Mouse (Mus musculus) midbrain, embryonic 12.5 days (tissue): ENCODE data around the gene Trpm3. TPM values are rescaled to one million over a fixed set of nuclear protein-coding genes. Genes with fewer than 3 reads are reported as not detected.

ENCODE experiments used
- ATAC-seq: fragments of 200-750 bp; cut with Nextera tagmentation; 2 replicates; pipeline ENCODE4 v1.8.0; 2017; ENCODE audit warnings: low read depth, moderate TSS enrichment, moderate library complexity; ENCODE audit not compliant: low FRiP score
- H3K27ac ChIP-seq: fragments of 300-500 bp; sonication (generic); replicated peaks from 2 replicates; pipeline ENCODE4 v1.5.1; 2016; ENCODE audit warnings: mild to moderate bottlenecking
- H3K27me3 ChIP-seq: fragments of 300-500 bp; sonication (generic); 2 replicates; pipeline ENCODE4 v1.6.1; 2016; ENCODE audit warnings: mild to moderate bottlenecking
- H3K36me3 ChIP-seq: fragments of 300-500 bp; sonication (generic); 2 replicates; pipeline ENCODE4 v1.6.1; 2016
- H3K4me1 ChIP-seq: fragments of 300-500 bp; sonication (generic); 2 replicates; pipeline ENCODE4 v1.6.1; 2016
- H3K4me2 ChIP-seq: fragments of 300-500 bp; sonication (generic); replicated peaks from 2 replicates; pipeline ENCODE4 v1.6.1; 2016; ENCODE audit warnings: mild to moderate bottlenecking, moderate library complexity
- H3K4me3 ChIP-seq: fragments of 300-500 bp; sonication (generic); 2 replicates; pipeline ENCODE4 v1.5.1; 2016; ENCODE audit warnings: mild to moderate bottlenecking
- H3K9ac ChIP-seq: fragments of 300-500 bp; sonication (generic); replicated peaks from 2 replicates; pipeline ENCODE4 v1.6.1; 2016; ENCODE audit warnings: mild to moderate bottlenecking, moderate library complexity
- H3K9me3 ChIP-seq: fragments of 300-500 bp; sonication (generic); 2 replicates; pipeline ENCODE4 v1.6.1; 2016; ENCODE audit warnings: mild to moderate bottlenecking
- WGBS: fragments of 180-500 bp; shearing (Covaris S2); methylation state at CpG from one replicate; pipeline ENCODE4 v1.1.7; 2016; 5-methylcytosine and 5-hydroxymethylcytosine counted together
- polyA plus RNA-seq: library from polyadenylated mRNA; unstranded; fragments of >200 nt; fragmentation: Nextera tagmentation; extraction: Ambion mirVana; gene quantifications from 2 replicates; pipeline ENCODE4 v1.2.1, GENCODE M21; 2016

Gene Trpm3
- polyA plus RNA-seq, 1 experiment from 2014 or later = 4.2 TPM

DNA sequence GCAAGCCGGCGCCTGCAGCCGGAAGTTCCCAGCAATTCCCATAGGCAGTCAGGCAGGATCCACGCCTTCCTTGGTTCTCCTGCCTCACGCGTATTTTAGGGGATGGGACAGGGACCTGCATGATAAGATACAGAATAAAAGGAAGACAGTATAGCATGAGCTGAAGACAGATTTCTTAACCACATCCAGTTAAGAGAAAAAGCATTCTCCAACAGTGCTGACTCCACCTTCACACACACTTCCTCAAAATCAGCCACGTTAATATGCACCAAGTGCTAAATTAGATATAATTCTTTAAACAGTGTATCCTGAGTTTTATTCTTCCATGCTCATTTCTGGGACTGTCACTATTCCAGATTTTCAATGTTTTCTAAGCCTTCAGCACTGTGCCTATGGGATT, 839.9 kb downstream of the Trpm3 start:
- H3K36me3 ChIP-seq = no peaks in the 10 kb centered on the region
- no peak for ATAC-seq
- H3K27me3 ChIP-seq = no peaks in the 10 kb centered on the region
- H3K9me3 ChIP-seq = no peaks in the 10 kb centered on the region
- WGBS = 94% methylated on average over 7 of the region's 7 CpGs
- H3K4me3 ChIP-seq = no peak overlapping the region
- H3K27ac ChIP-seq = no peak overlapping the region
- H3K4me2 ChIP-seq = no peak overlapping the region
- H3K4me1 ChIP-seq = no peaks in the 10 kb centered on the region
- H3K9ac ChIP-seq = no peak overlapping the region

DNA sequence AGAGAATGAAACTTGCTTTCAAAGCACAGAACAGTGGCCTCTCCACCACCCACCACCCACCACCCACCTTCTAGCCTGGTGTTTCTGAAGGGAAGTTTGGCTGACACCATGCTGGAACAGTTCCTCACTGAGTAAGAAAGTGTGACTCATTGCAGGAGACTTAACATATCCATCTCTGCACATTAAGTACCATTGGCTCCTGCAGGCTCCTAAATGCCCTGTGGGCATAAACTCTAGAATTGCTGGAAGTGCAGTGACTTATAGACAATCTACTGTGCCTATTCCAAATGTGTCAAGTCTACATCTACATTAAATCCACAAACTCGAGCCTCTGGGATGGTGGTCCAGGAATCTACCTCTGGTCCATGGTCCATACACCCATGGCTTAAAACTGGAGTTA, 840.3 kb downstream of the Trpm3 start:
- H3K36me3 ChIP-seq = no peaks in the 10 kb centered on the region
- H3K27me3 ChIP-seq = no peaks in the 10 kb centered on the region
- H3K4me2 ChIP-seq = no peak overlapping the region
- no peak overlapping the region for H3K4me3 ChIP-seq
- H3K9ac ChIP-seq = no peak overlapping the region
- no peak overlapping the region for H3K27ac ChIP-seq
- H3K4me1 ChIP-seq = no peaks in the 10 kb centered on the region
- H3K9me3 ChIP-seq = no peaks in the 10 kb centered on the region
- WGBS = 60% methylated on average over 1 of the region's 1 CpGs
- ATAC-seq = no peak

DNA sequence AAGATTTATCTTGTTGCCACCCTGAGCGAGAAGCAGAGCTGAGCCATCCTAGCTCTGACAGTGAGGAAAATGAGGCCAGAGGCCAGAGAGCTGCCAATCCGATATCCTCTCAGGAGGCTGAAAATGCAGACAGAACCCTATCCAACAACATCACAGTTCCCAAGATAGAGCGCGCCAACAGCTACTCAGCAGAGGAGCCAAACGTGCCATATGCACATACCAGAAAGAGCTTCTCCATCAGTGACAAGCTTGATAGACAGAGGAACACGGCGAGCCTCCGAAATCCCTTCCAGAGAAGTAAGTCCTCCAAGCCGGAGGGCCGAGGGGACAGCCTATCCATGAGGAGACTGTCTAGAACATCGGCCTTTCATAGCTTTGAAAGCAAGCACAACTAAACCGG, 849.1 kb downstream of the Trpm3 start:
- H3K27ac ChIP-seq = no peak overlapping the region
- no peak overlapping the region for H3K4me3 ChIP-seq
- no peaks in the 10 kb centered on the region for H3K4me1 ChIP-seq
- ATAC-seq = no peak
- H3K4me2 ChIP-seq = no peak overlapping the region
- H3K9me3 ChIP-seq = no peaks in the 10 kb centered on the region
- H3K27me3 ChIP-seq = no peaks in the 10 kb centered on the region
- no peak overlapping the region for H3K9ac ChIP-seq
- 95% methylated on average over 12 of the region's 12 CpGs for WGBS
- no peaks in the 10 kb centered on the region for H3K36me3 ChIP-seq

DNA sequence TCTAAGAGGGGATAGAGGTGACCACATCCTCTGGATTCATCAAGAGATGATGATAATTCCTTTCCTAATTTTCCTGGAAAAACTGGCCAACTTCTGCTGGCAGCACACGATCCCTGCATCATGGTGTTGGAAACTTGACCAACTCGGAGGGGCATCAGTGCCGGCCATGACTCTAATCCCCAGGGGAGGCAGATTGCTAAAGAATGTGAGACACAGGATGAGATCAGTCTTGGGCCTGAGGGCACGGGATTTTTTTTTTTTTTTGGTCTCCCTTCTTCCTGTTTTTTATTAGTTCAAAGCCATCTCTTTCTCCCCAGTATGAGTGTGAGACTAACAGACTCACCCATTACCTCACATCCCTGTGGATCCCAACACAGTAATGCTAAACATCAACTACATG, 855.1 kb downstream of the Trpm3 start:
- H3K9ac ChIP-seq = no peak overlapping the region
- no peaks in the 10 kb centered on the region for H3K27me3 ChIP-seq
- no peak overlapping the region for H3K4me2 ChIP-seq
- no peaks in the 10 kb centered on the region for H3K36me3 ChIP-seq
- no peak overlapping the region for H3K27ac ChIP-seq
- no peak for ATAC-seq
- no peaks in the 10 kb centered on the region for H3K4me1 ChIP-seq
- 73% methylated on average over 4 of the region's 4 CpGs for WGBS
- H3K9me3 ChIP-seq = no peaks in the 10 kb centered on the region
- H3K4me3 ChIP-seq = no peak overlapping the region

DNA sequence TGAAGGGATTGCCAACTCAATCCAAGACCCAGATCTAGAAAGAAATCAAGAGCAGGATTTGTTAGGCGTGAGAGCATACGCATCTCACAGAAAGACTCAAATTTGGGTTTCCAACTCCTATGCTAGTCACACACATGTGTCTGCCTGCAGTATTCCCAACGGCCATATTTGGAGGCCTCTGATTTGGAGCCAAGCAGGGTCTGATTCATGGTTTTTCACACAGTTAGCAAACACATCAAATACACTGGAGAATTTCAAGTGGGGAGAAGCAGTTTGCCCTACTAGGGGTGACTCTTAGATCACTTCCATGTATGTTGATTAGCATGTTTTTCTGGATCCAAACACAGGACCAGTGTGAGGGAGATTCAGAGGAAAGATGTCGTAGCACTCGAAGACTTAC, 855.7 kb downstream of the Trpm3 start:
- WGBS = 93% methylated on average over 5 of the region's 5 CpGs
- Histone ChIP-seq H3K27ac (no peak overlapping the region), H3K27me3 (no peaks in the 10 kb centered on the region), H3K4me1 (no peaks in the 10 kb centered on the region), H3K9me3 (no peaks in the 10 kb centered on the region), H3K36me3 (no peaks in the 10 kb centered on the region), H3K4me2 (no peak overlapping the region), H3K9ac (no peak overlapping the region), H3K4me3 (no peak overlapping the region)
- no peak for ATAC-seq

DNA sequence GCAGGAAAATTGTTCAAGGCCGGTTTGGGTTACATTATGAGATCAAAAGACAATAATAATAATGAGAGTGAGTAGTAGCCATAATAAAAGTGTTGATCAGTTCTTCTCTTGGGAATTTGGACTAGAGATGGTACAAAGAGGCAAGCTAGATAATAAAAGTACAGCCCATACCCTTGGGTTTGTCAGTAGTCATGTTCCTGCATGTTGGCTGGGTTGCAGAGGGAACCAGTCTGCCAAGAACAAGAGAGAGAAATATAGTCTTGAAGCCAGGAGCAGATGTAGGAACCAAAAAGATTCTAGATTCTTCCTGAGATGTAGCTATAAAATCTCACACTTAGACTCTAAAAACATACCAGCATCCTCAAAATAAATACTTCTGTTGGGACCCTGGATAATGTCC, 861.4 kb downstream of the Trpm3 start:
- Histone ChIP-seq H3K4me3 (no peak overlapping the region), H3K27me3 (no peaks in the 10 kb centered on the region), H3K27ac (no peak overlapping the region), H3K4me2 (no peak overlapping the region), H3K9me3 (no peaks in the 10 kb centered on the region), H3K9ac (no peak overlapping the region), H3K4me1 (no peaks in the 10 kb centered on the region), H3K36me3 (no peaks in the 10 kb centered on the region)
- ATAC-seq = no peak
- WGBS = 95% methylated on average over 1 of the region's 1 CpGs

DNA sequence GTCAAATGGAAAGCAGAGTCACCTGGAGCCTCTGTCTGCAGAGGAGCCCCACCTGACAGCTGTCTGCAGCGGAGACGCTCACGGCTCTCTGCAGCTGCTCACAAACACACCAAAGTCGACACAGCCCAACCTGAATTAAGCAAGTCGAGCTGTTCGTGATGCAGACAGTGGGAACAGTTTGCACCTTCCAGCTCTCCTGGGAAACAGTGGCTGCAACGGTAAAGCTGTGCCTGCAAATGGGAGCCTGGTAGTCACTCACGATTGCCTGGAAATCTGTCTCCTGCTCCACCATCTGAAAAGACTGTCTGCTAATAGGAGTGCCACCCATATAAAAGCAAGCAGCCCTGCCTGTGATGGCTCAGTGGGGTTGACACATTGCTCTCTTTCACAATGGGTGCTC, 865.0 kb downstream of the Trpm3 start:
- 54% methylated on average over 8 of the region's 8 CpGs for WGBS
- no peak overlapping the region for H3K4me2 ChIP-seq
- H3K4me1 ChIP-seq = no peaks in the 10 kb centered on the region
- no peaks in the 10 kb centered on the region for H3K9me3 ChIP-seq
- no peak overlapping the region for H3K4me3 ChIP-seq
- no peaks in the 10 kb centered on the region for H3K27me3 ChIP-seq
- H3K36me3 ChIP-seq = no peaks in the 10 kb centered on the region
- no peak overlapping the region; the same call in 1 of the 2 replicates for H3K9ac ChIP-seq
- ATAC-seq = no peak
- no peak overlapping the region for H3K27ac ChIP-seq

DNA sequence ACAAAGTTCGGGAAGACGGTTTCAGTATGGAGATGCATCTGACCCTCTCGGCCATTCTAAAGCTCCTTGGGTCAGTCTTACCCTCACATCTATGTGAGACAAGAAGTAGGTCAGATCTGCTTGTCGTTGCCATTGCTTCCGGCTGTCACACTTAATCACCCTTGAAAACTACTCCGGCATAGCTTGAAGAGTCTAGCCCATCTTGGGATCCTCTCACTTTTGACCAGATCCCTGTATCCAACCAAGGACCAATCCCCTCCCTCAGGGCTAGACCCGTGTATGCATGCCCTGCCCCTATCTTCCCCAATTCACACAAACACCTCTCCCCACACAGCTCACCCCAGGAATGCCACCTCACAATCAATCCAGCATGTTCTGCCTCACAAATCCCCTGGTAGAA, 867.0 kb downstream of the Trpm3 start:
- 86% methylated on average over 7 of the region's 7 CpGs for WGBS
- Histone ChIP-seq H3K9ac (no peak overlapping the region), H3K36me3 (no peaks in the 10 kb centered on the region), H3K9me3 (no peaks in the 10 kb centered on the region), H3K27ac (no peak overlapping the region), H3K4me1 (no peaks in the 10 kb centered on the region), H3K4me2 (no peak overlapping the region), H3K27me3 (no peaks in the 10 kb centered on the region), H3K4me3 (no peak overlapping the region)
- no peak for ATAC-seq

DNA sequence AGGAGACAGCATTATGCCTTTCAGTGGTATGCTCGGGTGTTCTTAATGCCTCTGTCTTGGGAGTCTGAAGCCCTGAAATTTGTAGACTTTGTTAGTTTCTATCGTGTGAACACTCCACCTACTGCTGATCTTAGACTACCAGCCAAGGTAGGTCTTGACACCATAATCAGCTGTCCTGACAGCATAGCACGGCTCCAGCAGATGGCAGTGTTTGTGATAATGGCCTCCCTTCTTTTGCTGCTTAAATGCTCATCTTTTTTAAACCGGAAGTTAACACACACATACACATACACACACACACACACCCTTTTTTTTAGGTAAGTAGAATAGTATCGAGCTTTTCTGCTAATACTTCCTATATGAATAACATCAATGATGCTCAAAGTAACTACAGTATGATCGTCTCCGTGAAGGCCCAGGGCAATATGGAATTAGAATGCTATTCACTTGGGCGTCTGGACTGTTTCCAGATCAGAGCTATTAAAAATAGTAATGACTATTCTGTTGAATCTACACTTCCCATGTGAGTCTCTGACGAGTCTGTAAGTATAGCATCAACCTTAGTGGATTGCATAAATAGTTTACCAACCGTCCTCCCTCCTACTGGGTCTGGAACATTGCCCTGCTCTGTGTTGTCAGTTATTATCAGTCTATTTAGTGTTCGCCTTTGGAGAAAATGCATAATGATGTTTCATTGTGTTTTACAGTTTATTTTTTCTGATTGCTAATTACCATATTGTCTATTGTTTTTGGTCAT, 867.8 kb downstream of the Trpm3 start:
- Histone ChIP-seq H3K9ac (no peak overlapping the region), H3K36me3 (no peaks in the 10 kb centered on the region), H3K4me3 (no peak overlapping the region), H3K27me3 (no peaks in the 10 kb centered on the region), H3K27ac (no peak overlapping the region), H3K4me1 (no peaks in the 10 kb centered on the region), H3K9me3 (no peaks in the 10 kb centered on the region), H3K4me2 (no peak overlapping the region)
- ATAC-seq = no peak
- 78% methylated on average over 11 of the region's 11 CpGs for WGBS

DNA sequence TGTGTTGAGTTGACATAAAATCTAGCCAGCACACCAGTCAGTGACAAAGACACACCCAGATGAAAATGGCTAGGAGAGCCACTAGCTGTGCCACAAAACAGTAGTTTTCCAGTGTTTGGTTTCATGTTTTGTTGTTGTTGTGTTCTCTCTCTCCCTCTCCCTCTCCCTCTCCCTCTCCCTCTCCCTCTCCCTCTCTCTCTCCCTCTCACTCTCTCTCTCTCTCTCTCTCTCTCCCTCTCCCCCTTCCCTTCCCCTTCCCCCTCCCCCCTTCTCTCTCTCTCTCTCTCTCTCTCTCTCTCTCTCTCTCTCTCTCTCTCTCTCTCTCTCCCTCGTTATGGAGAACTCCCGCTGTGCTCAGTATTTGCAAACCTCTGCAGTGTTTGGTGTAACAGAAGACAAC, 874.8 kb downstream of the Trpm3 start:
- H3K27ac ChIP-seq = no peak overlapping the region
- H3K27me3 ChIP-seq = no peaks in the 10 kb centered on the region
- no peaks in the 10 kb centered on the region for H3K4me1 ChIP-seq
- H3K4me2 ChIP-seq = no peak overlapping the region
- ATAC-seq = no peak
- 83% methylated on average over 1 of the region's 2 CpGs for WGBS
- no peak overlapping the region for H3K4me3 ChIP-seq
- H3K36me3 ChIP-seq = no peaks in the 10 kb centered on the region
- no peak overlapping the region for H3K9ac ChIP-seq
- no peaks in the 10 kb centered on the region for H3K9me3 ChIP-seq

DNA sequence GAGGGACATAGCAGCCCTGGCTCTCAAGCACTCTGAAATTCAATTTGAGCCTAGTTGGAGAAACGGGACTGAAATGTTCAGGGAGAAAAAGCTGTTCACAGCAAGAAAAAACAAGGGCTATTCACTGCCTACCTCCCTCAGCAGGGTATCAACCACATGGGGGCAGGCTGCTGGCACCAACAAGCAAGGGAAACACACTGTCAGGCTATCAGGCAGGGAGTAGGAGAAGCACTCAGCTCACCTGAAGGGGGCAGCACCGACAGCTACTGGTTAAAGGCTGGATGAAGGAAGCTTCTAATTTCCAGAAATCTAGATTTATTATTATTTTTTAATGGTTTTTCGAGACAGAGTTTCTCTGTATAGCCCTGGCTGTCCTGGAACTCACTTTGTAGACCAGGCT, 876.7 kb downstream of the Trpm3 start:
- 57% methylated on average over 3 of the region's 3 CpGs for WGBS
- no peak for ATAC-seq

DNA sequence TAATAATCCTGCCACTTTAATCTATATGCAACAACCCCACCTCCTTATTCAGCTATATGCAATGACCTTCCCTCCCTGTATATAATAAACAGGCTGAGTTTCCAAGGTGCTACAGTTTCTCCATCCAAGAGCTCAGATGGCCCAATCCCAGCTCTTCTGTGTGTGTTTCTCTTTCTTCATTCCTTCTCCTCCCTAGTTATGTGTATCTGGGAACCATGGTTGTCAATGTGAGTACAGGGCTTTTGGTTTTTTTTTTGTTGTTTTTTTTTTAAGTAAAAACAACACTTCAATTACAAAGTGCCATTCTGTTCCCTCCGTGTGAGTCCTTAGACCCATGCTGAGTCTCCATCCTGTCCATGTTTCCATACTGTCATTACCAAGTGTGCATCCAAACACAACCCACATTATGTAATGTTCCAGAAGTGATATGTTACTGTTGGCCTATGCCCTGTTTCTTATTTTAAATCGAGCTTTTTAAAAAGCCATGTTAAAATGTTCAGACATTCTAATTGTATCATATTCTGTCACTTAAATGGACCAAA, 879.4 kb downstream of the Trpm3 start:
- 75% methylated on average over 2 of the region's 2 CpGs for WGBS
- H3K4me1 ChIP-seq = no peaks in the 10 kb centered on the region
- H3K27ac ChIP-seq = no peak overlapping the region
- no peaks in the 10 kb centered on the region for H3K27me3 ChIP-seq
- H3K9me3 ChIP-seq = no peaks in the 10 kb centered on the region
- ATAC-seq = no peak
- no peaks in the 10 kb centered on the region for H3K36me3 ChIP-seq
- H3K4me2 ChIP-seq = no peak overlapping the region
- H3K9ac ChIP-seq = no peak overlapping the region
- H3K4me3 ChIP-seq = no peak overlapping the region

More for the DNA sequence above, 876.7 kb downstream of the Trpm3 start:
- H3K36me3 ChIP-seq = no peaks in the 10 kb centered on the region
- H3K4me2 ChIP-seq = no peak overlapping the region
- H3K4me1 ChIP-seq = no peaks in the 10 kb centered on the region
- no peak overlapping the region for H3K27ac ChIP-seq
- H3K9ac ChIP-seq = no peak overlapping the region
- H3K27me3 ChIP-seq = no peaks in the 10 kb centered on the region
- no peaks in the 10 kb centered on the region for H3K9me3 ChIP-seq
- no peak overlapping the region for H3K4me3 ChIP-seq

DNA sequence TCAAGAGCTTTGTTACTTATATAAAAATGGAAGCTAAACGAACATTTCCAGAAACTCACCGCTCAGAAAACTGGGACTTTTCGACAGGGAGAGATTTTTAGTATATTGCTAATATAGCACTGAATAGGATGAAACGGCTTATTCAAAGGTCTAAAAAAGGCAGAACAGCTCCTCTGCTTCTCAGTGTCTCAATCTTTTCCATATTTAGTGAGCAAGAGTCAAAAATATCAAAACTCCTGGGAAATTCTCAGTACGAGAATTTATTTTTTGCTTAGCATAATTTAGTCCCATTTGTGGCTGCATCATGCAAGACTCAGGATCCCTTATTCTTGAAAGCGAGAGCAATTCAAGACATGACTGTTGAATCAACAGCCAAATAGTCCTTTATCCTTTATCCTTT, 884.1 kb downstream of the Trpm3 start:
- Histone ChIP-seq H3K9ac (no peak overlapping the region), H3K27me3 (no peaks in the 10 kb centered on the region), H3K9me3 (no peaks in the 10 kb centered on the region), H3K36me3 (no peaks in the 10 kb centered on the region), H3K27ac (no peak overlapping the region), H3K4me2 (no peak overlapping the region), H3K4me1 (no peaks in the 10 kb centered on the region), H3K4me3 (no peak overlapping the region)
- ATAC-seq = no peak
- WGBS = 90% methylated on average over 6 of the region's 6 CpGs
